In genomic region chr6:131779954-131780353, GRCm38 (mm10) we compare ENCODE assay signal across 29 mouse cellular contexts.
"Had no signal": no experiment of that assay in that cellular context is flagged by ENCODE, and none has a peak within 500 bp of the region (broad histone marks: within the 10 kb centered on the region; RNA-seq: fewer than 3 reads in every experiment).

No protein-coding gene starts in this region.

- H3K27ac ChIP-seq: embryonic facial prominence, embryonic 10.5 days; embryonic facial prominence, embryonic 12.5 days; embryonic facial prominence, embryonic 13.5 days; embryonic facial prominence, embryonic 15.5 days; forebrain, embryonic 10.5 days; forebrain, embryonic 12.5 days; forebrain, embryonic 13.5 days; forebrain, embryonic 15.5 days; gastrocnemius, adult 2 months; heart, adult 2 months had no signal

- DNase-seq: cerebellum, adult 2 months; cerebellum, adult 8-10 months; cerebellum, adult 9-10 months; cerebellum, adult 9-11 months; cerebellum, postnatal 10 days; cerebellum, postnatal 14 days; cerebellum, postnatal 25 days; cerebellum, postnatal 36 days; embryo, embryonic 11 days; forebrain, postnatal 0 days; gastrocnemius, adult 2 months; gastrocnemius, postnatal 10 days; gastrocnemius, postnatal 14 days; gastrocnemius, postnatal 25 days; gastrocnemius, postnatal 36 days; heart, adult 11 months; heart, adult 18-20 months; heart, adult 2 months had no signal

- H3K4me3 ChIP-seq: embryonic facial prominence, embryonic 10.5 days; embryonic facial prominence, embryonic 12.5 days; embryonic facial prominence, embryonic 13.5 days; embryonic facial prominence, embryonic 15.5 days; erythroblast, embryonic 14.5 days; forebrain, embryonic 10.5 days; forebrain, embryonic 12.5 days; forebrain, embryonic 13.5 days; forebrain, embryonic 15.5 days; gastrocnemius, adult 2 months; heart, adult 2 months had no signal

- H3K9ac ChIP-seq: embryonic facial prominence, embryonic 12.5 days; embryonic facial prominence, embryonic 13.5 days; embryonic facial prominence, embryonic 15.5 days; forebrain, embryonic 12.5 days; forebrain, embryonic 13.5 days; forebrain, embryonic 15.5 days; forebrain, postnatal 0 days had no signal

- H3K4me2 ChIP-seq: embryonic facial prominence, embryonic 12.5 days; embryonic facial prominence, embryonic 13.5 days; embryonic facial prominence, embryonic 15.5 days; forebrain, embryonic 12.5 days; forebrain, embryonic 13.5 days; forebrain, embryonic 15.5 days had no signal

- H3K36me3 ChIP-seq: embryonic facial prominence, embryonic 10.5 days; embryonic facial prominence, embryonic 12.5 days; embryonic facial prominence, embryonic 13.5 days; embryonic facial prominence, embryonic 15.5 days; forebrain, embryonic 10.5 days; forebrain, embryonic 12.5 days; forebrain, embryonic 15.5 days had no signal

- ATAC-seq: forebrain, embryonic 13.5 days; forebrain, embryonic 14.5 days; forebrain, embryonic 15.5 days; forebrain, embryonic 16.5 days; forebrain, postnatal 0 days had no signal

- H3K27me3 ChIP-seq: embryonic facial prominence, embryonic 12.5 days; embryonic facial prominence, embryonic 13.5 days; embryonic facial prominence, embryonic 15.5 days; forebrain, embryonic 12.5 days; forebrain, embryonic 13.5 days; forebrain, embryonic 15.5 days had no signal

- H3K4me1 ChIP-seq: embryonic facial prominence, embryonic 10.5 days; embryonic facial prominence, embryonic 12.5 days; embryonic facial prominence, embryonic 13.5 days; embryonic facial prominence, embryonic 15.5 days; forebrain, embryonic 10.5 days; forebrain, embryonic 12.5 days; forebrain, embryonic 13.5 days; forebrain, embryonic 15.5 days had no signal

- H3K9me3 ChIP-seq: embryonic facial prominence, embryonic 15.5 days had no signal
